Mouse (Mus musculus): Measurements from ENCODE around the gene Smco2.

DNA sequence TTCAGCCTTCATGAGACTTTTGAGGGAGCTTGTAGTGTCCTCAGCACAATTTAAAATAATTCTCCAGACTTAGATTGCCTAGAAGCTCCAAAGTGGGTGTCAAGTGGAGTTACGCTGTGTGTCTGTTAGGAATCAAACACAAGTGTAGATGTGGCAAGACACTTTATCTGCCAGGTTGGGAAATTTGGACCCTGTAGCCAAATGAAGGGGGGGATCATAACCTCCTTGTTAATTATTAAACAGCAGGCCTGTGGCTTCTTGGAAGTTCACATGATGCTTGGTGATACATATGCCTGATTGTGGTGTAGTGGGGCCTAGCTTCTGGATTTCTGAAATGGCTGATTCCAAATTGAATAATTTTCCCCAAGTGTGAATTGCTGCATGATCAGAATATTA, 57.9 kb downstream of the Smco2 start:
- no peak for TF ChIP-seq CTCF (IDR thresholded peaks at IDR 0.05; ENCODE audit: extremely low read depth, insufficient read depth, low read length)
- no peak for TF ChIP-seq POLR2A (IDR thresholded peaks at IDR 0.05; ENCODE audit: extremely low read depth, insufficient read depth, low read length)

Data from cortical plate, adult 2 months (tissue).